Mouse (Mus musculus) stomach, postnatal 0 days (tissue): ENCODE results near the gene Glmn.

Experiments used
- CTCF ChIP-seq: IDR thresholded peaks from 2 replicates; pipeline ENCODE4 v1.5.1; 2016; ENCODE audit warnings: antibody characterized with exemption, low read depth, mild to moderate bottlenecking, moderate library complexity
- EP300 ChIP-seq: optimal IDR thresholded peaks from 2 replicates; pipeline ENCODE3; 2016; ENCODE audit warnings: antibody characterized with exemption

- TF ChIP-seq EP300 (no peak), CTCF (no peak)
Observed at GRCm38 (mm10) chr5:107645935-107646334, 48.2 kb upstream of the Glmn start.
